Mouse (Mus musculus) left cerebral cortex, postnatal 14 days (tissue): Measurements from ENCODE around the gene F2rl2. TPM values are rescaled to one million over a fixed set of nuclear protein-coding genes. Genes with fewer than 3 reads are reported as not detected.

Experiments used
- DNase-seq, 2 experiments: peaks; one replicate each; pipeline ENCODE4 v3.0.0; 2021 to 2022; ENCODE audit warnings: low spot score in 2 of 2, mixed read lengths in 1 of 2
- intact Hi-C: fragments of 180-260 bp; cut with DNase I; formaldehyde crosslinking; loops from one replicate; pipeline ENCODE4 v1.15.1; 2025
- total RNA-seq, 2 experiments: library from RNA; stranded (reverse); gene quantifications; 2 replicates each; pipeline ENCODE4 v1.2.3; 2021

The F2rl2 gene
- total RNA-seq, 2 experiments from 2014 or later, result 0.30 to 0.35 TPM

DNA sequence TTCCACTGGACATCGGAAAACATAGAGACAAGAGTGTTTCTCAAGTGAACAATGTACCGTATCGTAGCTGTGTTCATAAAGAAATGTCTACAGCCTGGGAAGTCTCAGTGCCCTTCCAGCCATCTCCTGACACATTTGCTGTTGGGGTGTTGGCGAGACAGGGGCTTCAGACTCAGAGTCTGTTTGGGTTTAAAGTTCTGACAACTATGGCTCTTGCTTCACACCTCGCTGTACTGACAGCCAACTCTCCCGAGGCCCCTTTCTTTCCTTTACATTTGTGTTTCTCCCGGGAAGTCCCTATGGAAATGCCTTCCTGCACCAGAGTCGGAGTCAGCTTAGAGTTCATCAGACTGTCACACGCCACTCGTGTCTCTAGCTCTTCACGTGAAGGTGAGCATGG lies 50.9 kb downstream of the F2rl2 start:
- no peak for DNase-seq
- intact Hi-C loops, result loop anchor here (10.0 kb wide), 1 partner anchor 207 kb away; no protein-coding TSS in a partner anchor

Other genes with a start within 250 kb of the F2rl2 start
- gene S100z, start 218.1 kb upstream of the F2rl2 start, total RNA-seq, result not detected
- gene F2rl1, start 171.6 kb upstream of the F2rl2 start, total RNA-seq, result under 1 TPM; 0.27 to 0.46 TPM
- gene F2r, start 78.4 kb upstream of the F2rl2 start, total RNA-seq, result 1 to 10 TPM; 5.8 to 6.7 TPM
- 10 to 100 TPM; 15.9 to 17.2 TPM for gene Iqgap2, start 195.1 kb downstream of the F2rl2 start, total RNA-seq